Mouse (Mus musculus) spleen, embryonic (tissue): ENCODE results near the gene Il1a.

Experiments
- CTCF ChIA-PET: fragments of 350-600 bp; sonication (Branson Sonifier 250); formaldehyde crosslinking; loops from one replicate; lab custom pipeline; 2022; lab: Charles Lee

Il1a gene

DNA sequence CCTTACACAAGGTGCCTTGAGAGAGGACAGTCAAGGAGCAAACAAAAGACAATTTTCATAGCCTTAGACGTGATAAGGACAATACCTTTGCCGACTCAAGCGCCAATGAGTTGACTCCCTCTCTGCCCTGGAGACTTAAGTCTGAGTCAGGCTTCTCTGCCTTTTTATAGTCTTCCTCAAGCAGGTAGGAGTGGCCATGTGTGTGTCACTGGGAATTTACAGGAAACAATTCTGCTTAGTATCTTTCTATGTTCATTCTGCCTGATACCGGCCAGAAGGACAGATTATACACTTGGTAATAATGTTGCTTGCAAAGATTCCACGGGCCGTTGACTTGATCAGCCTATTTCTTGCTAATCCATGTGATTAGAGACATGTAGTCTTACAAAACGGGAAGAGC lies at the start of gene Il1a:
Il1a (minus strand) TSS at position 137 of the 400 bp plus-strand sequence.
- CTCF ChIA-PET, result no interaction called here

DNA sequence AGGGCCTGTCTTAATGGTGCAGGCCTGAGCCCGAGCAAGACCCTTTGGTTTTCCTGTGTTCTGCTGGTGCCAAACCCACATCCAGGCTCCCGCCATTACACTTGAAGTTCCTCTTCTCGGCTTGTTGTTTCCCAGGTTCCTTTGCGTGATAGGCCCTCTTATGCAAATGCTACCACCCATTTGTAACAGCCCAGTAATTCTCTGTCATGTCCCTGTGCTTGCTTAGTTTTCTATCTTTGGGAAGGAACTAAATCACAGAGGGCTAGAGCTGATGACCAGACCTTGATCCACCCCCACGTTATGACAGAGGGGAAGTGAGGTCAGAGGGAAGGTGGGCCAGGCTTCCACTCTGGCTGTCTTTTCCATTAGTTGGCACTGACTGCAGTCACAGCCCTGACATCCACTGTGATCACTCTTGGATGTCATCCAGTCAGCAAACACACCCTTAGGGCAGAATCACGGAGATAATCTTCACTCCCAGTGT lies 28.4 kb upstream of the Il1a start:
- CTCF ChIA-PET, result interaction anchor here (0.7 kb wide), 1 partner anchor 16 kb away, joined by 3 read pairs; no protein-coding TSS in a partner anchor

DNA sequence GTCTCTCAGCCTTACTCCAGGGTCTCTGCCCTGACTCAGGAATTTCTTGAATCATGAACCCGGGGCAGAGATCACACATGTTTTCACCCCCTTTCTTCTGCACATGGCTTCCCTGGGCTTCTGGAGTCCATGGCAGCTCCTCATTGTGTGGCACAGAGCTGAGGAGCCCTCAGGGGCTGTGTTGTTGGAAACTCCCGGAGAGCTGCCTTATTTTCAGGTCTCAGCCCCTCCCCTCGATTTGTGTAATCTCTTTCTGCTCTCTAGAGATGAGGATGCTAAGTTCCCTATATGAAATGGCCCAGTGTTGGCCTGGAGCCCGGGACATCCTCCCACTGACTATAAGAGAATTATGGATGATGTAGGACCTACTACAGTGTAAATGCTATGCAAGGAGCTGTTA lies 23.7 kb upstream of the Il1a start:
- CTCF ChIA-PET, result no interaction called here

DNA sequence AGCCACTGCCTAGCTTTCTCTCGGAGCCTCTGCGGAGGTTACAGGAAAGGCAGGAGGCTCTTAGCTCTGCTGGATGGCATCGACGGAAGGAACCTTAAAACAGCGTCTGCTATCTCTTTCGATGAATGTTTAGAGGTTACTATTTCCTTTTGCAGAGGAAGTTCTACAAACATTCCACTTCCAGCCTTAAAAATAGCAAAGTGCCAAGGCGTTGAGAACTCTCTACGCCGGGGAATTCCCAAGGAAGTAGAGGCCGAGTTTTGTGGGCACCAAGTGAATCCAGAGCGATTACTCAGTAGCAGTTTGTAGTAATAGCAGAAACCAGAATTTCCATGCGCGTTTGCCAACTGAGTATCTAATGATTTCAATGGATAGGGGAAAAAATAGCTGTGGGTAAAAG lies 20.8 kb upstream of the Il1a start:
- CTCF ChIA-PET, result no interaction called here

DNA sequence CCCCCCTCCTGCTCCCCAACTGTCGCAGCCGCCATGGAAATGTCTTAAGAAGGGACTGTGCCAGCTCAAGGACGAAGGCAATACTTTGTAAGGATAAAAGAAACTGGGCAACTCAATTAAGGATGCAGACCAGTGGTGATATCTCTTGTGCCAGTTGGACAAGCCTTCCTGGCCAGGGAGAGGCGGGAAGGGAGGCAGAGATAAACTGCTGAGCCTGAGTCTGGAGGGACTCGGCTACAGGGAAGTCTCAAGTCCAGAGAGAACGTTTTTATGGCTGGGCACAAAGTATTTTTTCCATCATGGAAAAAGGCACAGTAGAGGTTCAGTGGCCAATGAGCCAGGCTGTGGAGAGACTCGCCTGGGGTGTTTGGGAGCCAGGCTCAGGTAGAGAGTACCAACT lies 20.3 kb upstream of the Il1a start:
- CTCF ChIA-PET, result no interaction called here

DNA sequence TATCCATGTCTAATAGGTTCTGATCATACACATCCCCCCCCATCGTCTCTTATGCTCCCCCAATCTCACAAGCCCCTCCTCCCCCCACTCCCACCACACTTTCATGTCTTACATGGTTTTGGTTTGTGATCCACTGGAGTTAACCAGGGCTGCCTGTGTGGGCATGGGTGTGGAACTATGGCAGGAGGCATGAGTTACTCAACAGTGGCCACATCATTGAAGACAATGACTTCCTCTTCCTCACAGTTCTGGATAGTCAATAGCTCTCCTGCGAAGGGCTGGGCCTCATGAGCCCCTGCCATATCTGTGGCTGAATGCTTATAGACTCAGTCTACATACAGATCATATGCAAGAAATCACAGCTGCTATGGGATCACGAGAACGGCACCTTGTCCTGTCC lies 18.5 kb upstream of the Il1a start:
- CTCF ChIA-PET, result interaction anchor here (0.6 kb wide), 1 partner anchor 75 kb away, joined by 8 read pairs; no protein-coding TSS in a partner anchor

DNA sequence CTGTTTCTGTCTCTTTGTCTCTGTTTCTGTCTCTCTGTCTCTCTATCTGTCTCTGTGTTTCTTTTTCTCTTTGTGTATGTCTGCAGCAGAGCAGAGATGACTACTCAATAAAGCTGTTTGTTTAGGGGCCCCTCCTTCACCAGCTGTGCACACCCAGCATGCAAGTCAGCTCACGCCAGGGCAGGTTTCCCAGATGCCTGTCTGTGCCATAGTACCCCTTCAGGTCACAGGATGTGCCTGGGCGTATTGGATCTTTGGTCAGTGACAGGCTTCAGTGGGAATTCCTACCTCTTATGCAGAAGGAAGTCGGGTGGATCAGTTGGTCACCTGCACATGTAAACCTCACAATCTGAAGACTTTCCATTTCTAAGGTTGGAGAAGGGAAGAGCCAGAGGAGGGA lies 14.4 kb upstream of the Il1a start:
- CTCF ChIA-PET, result no interaction called here

DNA sequence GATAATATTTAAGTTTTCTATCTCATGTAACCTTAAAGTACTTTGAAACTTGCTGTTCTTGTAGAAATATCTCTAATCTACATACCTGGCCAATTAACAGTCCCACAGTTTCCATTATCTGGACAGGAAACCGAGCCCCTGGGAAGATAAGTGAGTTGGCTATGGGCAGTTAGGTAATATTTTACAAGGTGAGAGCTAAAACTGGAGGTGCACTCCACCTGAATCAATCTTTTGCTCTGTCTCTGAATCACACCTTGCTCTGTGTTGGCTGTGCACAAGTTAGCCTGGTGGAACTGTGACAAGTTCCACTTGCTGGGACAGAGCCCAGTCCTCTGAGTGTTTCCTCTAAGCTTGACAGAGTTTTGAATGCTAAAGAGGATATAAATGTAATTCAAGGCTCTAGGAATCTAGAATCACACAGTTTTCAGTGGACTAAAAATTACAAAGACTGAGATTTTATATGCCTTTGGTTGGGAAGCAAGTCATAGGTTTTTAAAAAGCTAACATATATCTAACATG lies 12.4 kb upstream of the Il1a start:
- CTCF ChIA-PET, result interaction anchor here (0.5 kb wide), 1 partner anchor 16 kb away, joined by 3 read pairs; no protein-coding TSS in a partner anchor

DNA sequence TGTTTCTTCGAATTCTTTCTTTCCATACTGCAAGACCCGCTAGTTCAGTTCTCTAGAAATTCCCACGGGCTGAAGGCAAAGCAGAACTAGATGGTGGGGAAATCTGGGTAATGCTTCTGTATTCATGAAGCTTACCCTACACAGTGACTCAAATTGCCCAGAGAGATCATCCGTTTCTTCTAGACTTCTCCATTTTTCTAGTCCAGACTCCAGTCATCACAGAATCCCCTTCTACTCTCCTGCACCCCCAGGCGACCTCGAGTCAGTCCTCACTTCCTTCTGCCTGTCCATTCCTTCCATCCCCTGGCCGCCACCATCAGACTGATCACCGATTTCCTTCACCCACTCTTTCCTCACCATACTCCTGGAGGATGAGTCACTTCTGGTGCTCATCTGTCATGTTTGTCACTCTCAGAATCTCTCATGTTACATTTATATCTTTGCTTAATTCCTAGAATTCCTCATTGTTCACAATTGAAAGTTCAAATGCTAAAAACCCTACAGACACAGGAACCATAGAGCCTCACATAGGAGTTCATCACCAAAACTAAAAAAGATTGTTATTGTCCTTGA lies 10.3 kb upstream of the Il1a start:
- CTCF ChIA-PET, result no interaction called here

DNA sequence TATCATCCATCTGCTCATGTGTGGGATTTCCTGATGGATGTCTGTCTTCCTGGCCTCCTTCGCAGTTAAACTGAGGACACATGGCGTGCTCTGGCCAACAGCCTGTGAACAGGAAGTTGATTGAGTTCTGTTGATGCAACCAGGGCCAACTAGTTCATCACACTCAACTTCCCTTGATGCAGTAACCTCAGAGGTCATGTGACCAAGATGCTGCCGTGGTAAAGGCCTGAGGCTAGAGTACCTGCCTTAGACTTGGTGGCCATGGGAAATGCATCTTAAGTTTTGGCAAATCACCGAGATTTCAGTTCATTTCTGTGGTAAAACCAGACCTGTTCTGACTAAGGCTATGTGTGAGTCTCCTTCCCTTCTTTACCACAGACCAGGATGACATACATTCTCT lies 6.1 kb upstream of the Il1a start:
- CTCF ChIA-PET, result no interaction called here

DNA sequence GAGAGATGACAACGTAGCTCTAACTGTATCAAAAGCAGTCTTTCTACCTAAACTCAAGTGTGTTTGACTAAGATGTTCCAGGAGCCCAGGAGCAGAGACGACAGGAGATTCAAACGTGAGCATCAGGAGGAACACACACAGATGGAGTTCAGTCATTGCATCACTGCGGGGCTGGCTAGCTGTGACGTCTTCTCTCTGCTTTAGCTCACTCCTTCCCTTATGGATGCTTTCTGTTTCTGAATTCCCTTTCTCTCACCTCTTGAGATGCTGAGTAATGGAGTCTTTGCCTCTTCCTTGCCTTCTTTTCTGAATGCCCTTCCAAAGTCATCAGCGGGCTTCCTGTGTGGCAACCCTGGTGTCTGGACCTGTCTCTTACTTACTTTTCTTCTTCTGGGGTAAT lies 5.1 kb upstream of the Il1a start:
- CTCF ChIA-PET, result no interaction called here

DNA sequence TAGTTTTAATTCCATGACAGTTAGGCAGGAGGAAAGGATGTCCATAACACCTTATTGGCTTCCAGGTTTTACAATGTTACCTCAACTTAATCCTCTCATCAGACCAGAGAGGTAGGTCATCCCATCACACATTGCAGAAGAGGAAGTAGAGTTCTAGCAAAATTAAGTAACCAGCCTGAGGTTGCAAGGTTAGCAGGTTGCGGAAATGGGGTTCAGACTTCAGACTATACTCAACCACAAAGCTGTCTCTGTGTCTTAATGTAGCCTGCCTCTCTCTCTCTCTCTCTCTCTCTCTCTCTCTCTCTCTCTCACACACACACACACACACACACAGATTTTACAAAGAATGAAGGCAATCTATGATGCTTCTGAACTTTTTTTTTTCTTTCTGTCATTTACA lies 4.2 kb upstream of the Il1a start:
- CTCF ChIA-PET, result no interaction called here

DNA sequence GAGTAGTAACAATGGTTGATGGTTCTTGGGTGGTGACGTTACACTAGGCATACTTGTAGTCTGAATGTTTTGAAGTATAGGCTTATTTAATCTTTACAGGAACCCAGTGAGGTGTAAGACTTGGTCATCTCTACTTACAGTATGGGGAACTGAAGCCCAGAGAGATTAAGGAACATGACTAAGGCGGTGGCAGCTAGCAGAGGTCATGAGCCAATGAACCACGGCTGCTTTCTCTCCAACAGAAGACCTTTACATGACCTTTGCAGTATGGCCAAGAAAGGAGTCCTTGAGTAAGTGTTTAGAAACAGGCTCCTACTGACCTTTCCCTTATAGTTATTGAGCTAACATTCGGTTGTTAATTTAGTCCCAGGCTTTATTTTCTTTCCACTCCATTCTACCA lies 3.8 kb downstream of the Il1a start:
- CTCF ChIA-PET, result interaction anchor here (0.7 kb wide), 1 partner anchor 80 kb away, joined by 3 read pairs; no protein-coding TSS in a partner anchor

DNA sequence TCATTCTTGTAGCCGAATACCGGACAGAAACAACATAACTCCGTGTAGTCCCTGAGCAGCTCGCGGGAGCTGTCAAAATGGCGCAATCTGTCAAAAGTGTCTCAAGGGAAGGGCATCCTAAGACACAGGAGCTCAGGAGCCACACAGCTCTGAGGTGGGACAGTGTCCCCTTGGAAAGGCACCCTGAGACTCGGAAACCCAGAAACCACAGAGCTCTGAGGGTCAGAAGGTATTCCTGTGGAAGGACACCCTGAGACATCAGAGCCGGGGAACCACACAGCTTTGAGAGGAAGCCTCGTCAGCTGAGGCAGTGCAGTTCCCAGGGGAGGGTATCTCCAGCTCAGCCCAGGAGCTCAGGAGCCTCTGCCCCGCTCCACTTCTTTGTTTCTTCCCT lies 12.2 kb downstream of the Il1a start:
- CTCF ChIA-PET, result no interaction called here

DNA sequence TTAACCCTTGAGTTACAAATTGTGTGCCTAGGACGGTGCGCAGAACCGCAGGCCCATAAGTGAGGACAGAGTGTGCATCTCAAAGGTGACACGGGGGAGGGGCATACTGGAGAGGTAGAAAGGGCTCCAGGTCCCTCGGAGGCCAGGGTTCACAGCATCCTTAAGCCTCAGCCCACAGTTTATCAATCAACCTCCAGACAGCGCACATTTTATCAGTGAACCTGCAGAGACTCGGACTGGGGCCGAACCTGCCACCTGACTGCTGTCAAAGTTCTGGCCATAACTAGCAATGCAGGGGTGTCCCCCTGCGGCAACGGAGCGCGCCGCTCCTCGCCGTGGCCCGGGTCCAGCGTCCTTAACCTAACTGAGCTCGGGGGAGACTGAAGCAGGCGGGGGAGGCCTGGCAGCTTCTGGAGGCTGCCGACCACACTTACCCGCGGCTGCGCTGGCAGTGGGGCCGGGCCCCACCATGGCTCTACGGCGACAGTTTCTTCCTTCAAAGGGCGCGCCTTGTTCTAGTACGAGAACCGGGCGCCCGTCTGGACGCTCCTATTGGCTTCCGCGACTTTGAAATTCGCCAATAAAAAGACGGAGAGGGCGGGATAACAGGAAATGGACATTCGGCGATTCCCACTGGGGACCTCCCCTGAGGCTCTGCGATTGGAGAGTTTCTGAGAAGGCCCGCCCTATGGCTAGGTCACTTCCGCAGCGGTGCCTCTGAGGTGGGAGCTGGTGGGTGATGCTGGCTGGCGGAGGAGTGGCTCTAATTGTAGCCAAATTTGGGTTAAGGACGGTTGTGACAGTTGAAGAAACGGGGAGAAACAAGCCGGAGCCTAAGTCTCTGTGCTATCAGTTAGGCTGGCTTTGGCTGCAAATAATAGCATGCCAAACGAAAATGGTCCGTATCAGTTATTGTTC lies 12.8 kb downstream of the Il1a start, which contains the start of gene Ckap2l:
Ckap2l (minus strand) TSS at position 542 of the 918 bp plus-strand sequence.
- CTCF ChIA-PET, result no interaction called here

DNA sequence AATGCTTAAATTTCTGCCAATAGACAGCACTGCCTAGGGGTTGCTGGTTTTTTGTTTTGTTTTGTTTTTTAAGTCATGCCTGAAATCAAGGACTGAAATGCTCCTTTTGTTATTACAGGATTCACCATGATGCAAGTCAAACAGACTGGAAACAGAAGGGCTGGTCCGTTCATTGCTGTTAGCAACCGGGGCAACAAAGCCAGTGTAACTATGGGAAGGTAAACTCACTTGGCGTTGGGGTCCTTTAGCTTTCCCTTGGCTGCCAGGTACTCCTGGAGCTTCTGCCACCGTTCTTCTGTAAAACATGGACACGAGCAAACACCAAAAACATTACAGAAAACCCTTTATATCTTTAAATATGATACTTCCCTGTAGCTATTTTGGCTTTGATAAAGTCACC lies 13.7 kb downstream of the Il1a start:
- CTCF ChIA-PET, result interaction anchor here (1.2 kb wide), 1 partner anchor 63 kb away, joined by 5 read pairs; no protein-coding TSS in a partner anchor

DNA sequence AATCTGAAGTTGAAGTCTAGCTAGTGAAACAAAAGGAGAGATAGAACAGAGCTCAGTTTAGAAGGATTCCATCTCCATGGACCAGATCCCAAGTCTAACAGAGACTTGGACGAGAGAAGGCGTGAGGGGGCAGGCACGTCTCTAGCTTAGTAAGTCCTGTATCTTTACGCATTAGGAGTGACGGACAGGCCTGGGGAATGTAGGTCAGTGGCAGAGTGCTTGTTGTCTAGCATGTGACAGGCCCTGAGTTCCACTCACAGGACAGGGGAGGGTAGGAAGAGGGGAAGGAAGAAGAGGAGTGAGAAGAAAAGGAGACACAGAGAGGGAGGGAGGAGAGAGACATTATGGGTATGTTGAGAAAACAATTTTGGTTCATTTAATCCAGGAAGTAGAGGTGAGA lies 14.7 kb downstream of the Il1a start:
- CTCF ChIA-PET, result interaction anchor here (0.6 to 1.2 kb wide), 2 partner anchors 64 to 354 kb away, joined by 5 to 22 read pairs; no protein-coding TSS in a partner anchor

DNA sequence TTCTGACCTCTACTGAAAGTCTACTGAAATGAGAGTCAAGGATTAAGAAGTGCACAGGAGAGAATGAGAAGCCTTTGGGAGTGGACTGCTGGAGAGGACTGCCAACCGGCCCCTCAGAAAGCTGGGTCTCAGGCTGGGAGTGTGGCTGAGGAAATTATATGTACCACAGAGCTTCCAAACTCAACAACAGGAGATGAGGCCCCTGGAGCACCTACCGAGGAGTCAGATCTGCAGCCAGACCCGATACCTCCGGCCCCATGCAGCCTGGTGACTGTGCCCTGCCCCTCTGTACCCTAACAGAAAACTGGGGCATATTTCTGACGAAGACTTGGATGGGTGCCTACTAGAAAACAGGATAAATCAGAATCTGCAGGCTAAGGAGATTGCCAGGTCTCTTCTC lies 35.9 kb downstream of the Il1a start:
- CTCF ChIA-PET, result interaction anchor here (0.7 kb wide), 1 partner anchor 133 kb away, joined by 3 read pairs; no protein-coding TSS in a partner anchor

DNA sequence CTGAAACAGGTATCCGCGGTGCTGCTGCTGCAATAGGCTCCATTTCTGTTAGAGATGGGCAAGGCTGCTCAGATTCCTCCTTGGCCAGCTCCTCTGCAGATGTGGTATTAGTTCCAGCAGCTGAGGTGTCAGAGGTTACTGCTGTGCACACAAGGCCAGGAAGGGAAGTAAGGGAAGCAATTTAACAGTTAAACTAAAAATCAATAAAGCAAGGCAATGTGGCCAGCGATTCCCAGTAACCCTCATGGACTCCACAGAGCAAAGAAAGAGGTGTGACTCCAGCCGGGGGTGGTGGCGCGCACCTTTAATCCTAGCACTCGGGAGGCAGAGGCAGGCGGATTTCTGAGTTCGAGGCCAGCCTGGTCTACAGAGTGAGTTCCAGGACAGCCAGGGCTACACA lies 39.2 kb downstream of the Il1a start:
- CTCF ChIA-PET, result no interaction called here

DNA sequence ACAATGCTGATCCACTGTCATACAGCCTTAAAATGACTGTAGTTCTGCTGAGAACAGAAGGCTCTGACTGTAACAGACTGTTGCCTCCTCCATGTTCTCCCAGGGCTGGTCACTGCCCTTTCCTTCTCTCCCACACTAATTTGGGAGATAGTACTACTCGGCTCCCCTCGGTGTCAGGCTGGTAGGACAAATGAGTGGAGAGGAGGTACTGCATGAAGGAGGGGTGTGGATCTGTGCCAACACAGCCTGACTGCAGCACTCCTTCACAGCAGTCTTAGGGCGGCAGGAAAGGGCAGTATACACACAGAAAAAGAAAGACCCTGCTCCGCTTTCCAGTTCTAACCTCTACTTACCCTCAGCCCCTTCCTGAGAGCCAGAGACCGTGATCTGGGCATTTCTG lies 39.8 kb downstream of the Il1a start:
- CTCF ChIA-PET, result no interaction called here

DNA sequence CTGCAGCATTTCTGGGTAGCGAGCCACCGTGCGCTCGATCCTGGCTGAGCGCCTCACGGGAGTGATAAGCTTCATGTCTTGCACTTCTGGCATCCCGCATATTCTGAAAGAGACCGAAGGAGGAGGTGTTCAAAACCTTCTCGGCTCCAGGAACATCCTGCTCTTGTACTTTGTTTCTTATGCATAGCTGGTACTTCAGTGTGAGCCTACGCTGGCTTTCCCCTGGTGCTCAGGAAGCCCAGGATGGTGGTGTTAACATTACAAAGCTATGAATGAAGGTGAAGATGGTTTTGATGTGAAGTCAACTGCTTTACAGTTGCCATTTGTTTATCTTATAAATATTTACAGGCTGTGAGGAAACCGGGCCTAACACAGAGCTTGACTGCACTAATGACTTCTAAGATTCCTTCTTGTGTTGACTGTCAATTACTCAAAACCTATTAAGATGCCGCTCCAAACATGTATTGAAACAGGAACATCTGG lies 40.6 kb downstream of the Il1a start:
- CTCF ChIA-PET, result no interaction called here

DNA sequence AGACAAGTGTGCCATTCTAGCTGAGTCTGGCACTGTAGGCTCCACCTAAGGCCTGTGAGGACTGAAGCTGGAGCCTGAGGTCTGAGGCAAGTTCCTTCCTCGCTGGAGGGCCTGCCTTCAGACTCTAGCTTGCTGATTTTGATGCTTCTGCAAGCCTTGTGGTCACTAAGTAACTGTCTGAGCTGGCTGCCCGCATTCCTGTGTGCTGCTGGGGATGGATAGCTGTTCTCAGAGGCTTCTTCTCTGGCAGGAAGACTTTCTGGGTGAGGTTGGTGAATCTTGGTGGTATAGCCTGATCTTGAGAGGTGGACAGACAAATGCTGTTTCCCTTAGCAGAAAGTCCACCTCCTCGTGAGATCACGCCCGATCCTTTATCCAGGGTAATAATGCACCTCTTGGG lies 42.0 kb downstream of the Il1a start:
- CTCF ChIA-PET, result no interaction called here
